Mouse (Mus musculus) bone marrow, adult 2 months (tissue): ENCODE measurements around the gene Slc2a13. TPM values are rescaled to one million over a fixed set of nuclear protein-coding genes. Genes with fewer than 3 reads are reported as not detected.
A peak's percentile ranks its signal among the peaks of the same experiment; 100 is the strongest.

Source experiments
- H3K27ac ChIP-seq: fragments of 200-500 bp; 2 replicates; pipeline ENCODE4 v1.5.1; 2012; ENCODE audit warnings: low read depth, mild to moderate bottlenecking, control low read depth, inconsistent platforms, low read length; ENCODE audit not compliant: control insufficient read depth, poor library complexity, insufficient read depth
- H3K4me1 ChIP-seq: fragments of 200-500 bp; 2 replicates; pipeline ENCODE4 v1.6.1; 2011; ENCODE audit warnings: low read length; ENCODE audit not compliant: control insufficient read depth, insufficient read depth
- H3K4me3 ChIP-seq: fragments of 200-500 bp; replicated peaks from 2 replicates; pipeline ENCODE3; 2011; ENCODE audit warnings: mild to moderate bottlenecking, low read depth, low read length, control low read depth; ENCODE audit not compliant: control insufficient read depth
- CTCF ChIP-seq: fragments of 200-500 bp; IDR thresholded peaks from 2 replicates; pipeline ENCODE4 v1.5.1; 2011; ENCODE audit warnings: low read length, control low read depth; ENCODE audit not compliant: control insufficient read depth, insufficient read depth
- POLR2A ChIP-seq: fragments of 200-500 bp; IDR thresholded peaks from 2 replicates; pipeline ENCODE4 v1.6.1; 2011; ENCODE audit warnings: low read depth, mild to moderate bottlenecking, control low read depth, low read length, borderline replicate concordance; ENCODE audit not compliant: control insufficient read depth
- WGBS: fragments of 180-500 bp; shearing (Covaris S2); methylation state at CpG from one replicate; pipeline ENCODE4 v1.1.7; 2018; 5-methylcytosine and 5-hydroxymethylcytosine counted together
- polyA plus RNA-seq: library from polyadenylated mRNA; stranded (reverse); fragments of >200 nt; gene quantifications from 2 replicates; pipeline ENCODE4 v1.2.4, GENCODE M21; 2011; ENCODE audit warnings: low replicate concordance; ENCODE audit not compliant: missing spikeins, insufficient read depth, insufficient read length

Gene Slc2a13
- polyA plus RNA-seq, 1 experiment = not detected

GRCm38 (mm10) chr15:91304296-91304852, 268.7 kb downstream of the Slc2a13 start:
- H3K4me1 ChIP-seq = no peaks in the 10 kb centered on the region
- no peak overlapping the region for H3K4me3 ChIP-seq
- 42% methylated on average over 7 of the region's 7 CpGs for WGBS
- H3K27ac ChIP-seq = no peak overlapping the region
- TF ChIP-seq POLR2A (no peak), CTCF (0 out of 2 replicates have a peak, but pooled peaks have one; percentile 13)

GRCm38 (mm10) chr15:91301366-91301765, 271.7 kb downstream of the Slc2a13 start:
- Histone ChIP-seq H3K4me1 (no peaks in the 10 kb centered on the region), H3K27ac (no peak overlapping the region), H3K4me3 (no peak overlapping the region)
- TF ChIP-seq POLR2A (no peak), CTCF (peak; percentile 69)
- 4% methylated on average over 3 of the region's 3 CpGs for WGBS

- H3K27ac ChIP-seq = no peak overlapping the region
- 81% methylated on average over 11 of the region's 11 CpGs for WGBS
- H3K4me3 ChIP-seq = no peak overlapping the region
- H3K4me1 ChIP-seq = no peaks in the 10 kb centered on the region
- no peak for TF ChIP-seq POLR2A
- TF ChIP-seq CTCF = no peak
Measured at GRCm38 (mm10) chr15:91299319-91299835, 273.7 kb downstream of the Slc2a13 start.

- no peak overlapping the region for H3K27ac ChIP-seq
- WGBS = 82% methylated on average over 3 of the region's 3 CpGs
- TF ChIP-seq POLR2A (no peak), CTCF (no peak)
- no peak overlapping the region for H3K4me3 ChIP-seq
- no peaks in the 10 kb centered on the region; the same call in 1 of the 2 replicates for H3K4me1 ChIP-seq
Measured at GRCm38 (mm10) chr15:91283418-91283817, 289.6 kb downstream of the Slc2a13 start.

- Histone ChIP-seq H3K4me1 (no peaks in the 10 kb centered on the region; the same call in 1 of the 2 replicates), H3K27ac (no peak overlapping the region), H3K4me3 (no peak overlapping the region)
- WGBS = 50% methylated on average over 7 of the region's 7 CpGs
- TF ChIP-seq POLR2A (no peak), CTCF (no peak)
Measured at GRCm38 (mm10) chr15:91282822-91283221, 290.2 kb downstream of the Slc2a13 start.

GRCm38 (mm10) chr15:91281521-91281920, 291.5 kb downstream of the Slc2a13 start:
- WGBS = 82% methylated on average over 5 of the region's 5 CpGs

GRCm38 (mm10) chr15:91279571-91279970, 293.5 kb downstream of the Slc2a13 start:
- 87% methylated on average over 5 of the region's 5 CpGs for WGBS
- Histone ChIP-seq H3K4me1 (no peaks in the 10 kb centered on the region; the same call in 1 of the 2 replicates), H3K27ac (no peak overlapping the region), H3K4me3 (no peak overlapping the region)
- TF ChIP-seq POLR2A = no peak
- no peak for TF ChIP-seq CTCF

More at GRCm38 (mm10) chr15:91281521-91281920, 291.5 kb downstream of the Slc2a13 start:
- H3K27ac ChIP-seq = no peak overlapping the region
- no peak for TF ChIP-seq CTCF
- no peak for TF ChIP-seq POLR2A
- H3K4me1 ChIP-seq = no peaks in the 10 kb centered on the region; the same call in 1 of the 2 replicates
- H3K4me3 ChIP-seq = no peak overlapping the region

GRCm38 (mm10) chr15:91275961-91276360, 297.1 kb downstream of the Slc2a13 start:
- WGBS = 71% methylated on average over 3 of the region's 3 CpGs
- H3K4me3 ChIP-seq = no peak overlapping the region
- no peak overlapping the region for H3K27ac ChIP-seq
- no peaks in the 10 kb centered on the region for H3K4me1 ChIP-seq
- no peak for TF ChIP-seq POLR2A
- no peak for TF ChIP-seq CTCF

- H3K27ac ChIP-seq = no peak overlapping the region
- 80% methylated on average over 4 of the region's 4 CpGs for WGBS
- no peaks in the 10 kb centered on the region for H3K4me1 ChIP-seq
- TF ChIP-seq CTCF (no peak), POLR2A (no peak)
- H3K4me3 ChIP-seq = no peak overlapping the region
Measured at GRCm38 (mm10) chr15:91268532-91268931, 304.5 kb downstream of the Slc2a13 start.
